Mouse (Mus musculus) left cerebral cortex, postnatal 25 days (tissue): ENCODE measurements around the gene Ccdc77. TPM values are rescaled to one million over a fixed set of nuclear protein-coding genes. Genes with fewer than 3 reads are reported as not detected.
"Not testable (repeated sequence)": the region's sequence is repeated elsewhere in the genome, so short reads cannot be mapped to it uniquely, and the experiment has no call there.

Experiments used
- DNase-seq, 2 experiments: peaks; one replicate each; pipeline ENCODE4 v3.0.0; 2022; ENCODE audit warnings: low spot score in 2 of 2, mixed read lengths in 1 of 2
- intact Hi-C: fragments of 180-260 bp; cut with DNase I; formaldehyde crosslinking; loops from one replicate; pipeline ENCODE4 v1.15.1; 2025
- total RNA-seq, 2 experiments: library from RNA; stranded (reverse); gene quantifications; 2 replicates each; pipeline ENCODE4 v1.2.3; 2021

Gene Ccdc77
- total RNA-seq, 2 experiments from 2014 or later = 4.1 to 4.7 TPM

DNA sequence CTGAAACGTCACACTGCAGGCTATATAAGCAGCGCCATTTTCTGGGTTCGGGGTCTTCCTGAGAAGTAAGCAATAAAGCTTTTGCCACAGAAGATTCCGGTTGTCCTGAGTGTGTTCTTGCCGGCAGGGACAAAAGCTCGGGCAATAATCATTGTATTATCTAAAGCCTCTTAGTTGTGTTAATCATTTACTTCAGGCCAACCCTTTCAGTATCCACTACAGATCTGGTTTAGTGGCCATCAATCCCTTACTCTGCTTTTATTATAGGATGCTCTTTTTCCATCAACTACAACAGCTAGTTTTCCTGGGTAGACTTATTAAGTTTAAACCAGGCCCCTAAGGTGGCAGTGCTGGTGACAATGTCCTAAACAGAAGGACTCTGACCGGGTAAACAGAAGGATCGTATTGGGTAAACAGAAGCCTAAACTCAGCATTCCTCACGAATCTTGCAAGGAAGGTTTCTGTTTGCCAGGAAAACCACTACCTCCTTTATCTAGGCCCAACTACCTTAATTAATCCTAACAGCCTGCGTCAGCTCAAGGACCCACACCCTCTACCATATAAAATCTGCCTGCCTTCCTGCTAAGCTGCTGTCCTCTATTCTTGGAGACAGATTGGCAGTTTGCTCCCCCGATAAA, 45.8 kb downstream of the Ccdc77 start:
- intact Hi-C loops = no loop called here
- no peak for DNase-seq

DNA sequence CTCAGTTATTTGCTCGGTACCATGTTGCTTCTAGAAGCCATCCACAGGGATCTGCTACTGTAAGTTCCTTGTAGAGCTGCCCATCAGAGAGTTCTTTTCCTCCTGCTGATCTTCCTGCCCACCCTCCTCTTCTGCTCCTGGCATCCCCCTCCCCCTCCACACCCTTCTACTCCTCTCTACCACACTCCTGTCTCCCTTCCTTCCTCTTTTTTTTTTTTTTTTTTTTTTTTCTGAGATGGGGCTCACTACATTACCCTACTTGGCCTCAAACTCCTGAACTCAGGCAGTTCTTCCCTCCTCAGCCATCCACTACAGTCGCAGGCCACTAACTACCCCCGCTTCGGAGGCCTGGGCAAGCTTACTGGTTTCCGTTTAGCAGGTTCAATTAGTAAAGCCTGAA, 51.7 kb downstream of the Ccdc77 start:
- DNase-seq = no peak
- intact Hi-C loops = no loop called here

DNA sequence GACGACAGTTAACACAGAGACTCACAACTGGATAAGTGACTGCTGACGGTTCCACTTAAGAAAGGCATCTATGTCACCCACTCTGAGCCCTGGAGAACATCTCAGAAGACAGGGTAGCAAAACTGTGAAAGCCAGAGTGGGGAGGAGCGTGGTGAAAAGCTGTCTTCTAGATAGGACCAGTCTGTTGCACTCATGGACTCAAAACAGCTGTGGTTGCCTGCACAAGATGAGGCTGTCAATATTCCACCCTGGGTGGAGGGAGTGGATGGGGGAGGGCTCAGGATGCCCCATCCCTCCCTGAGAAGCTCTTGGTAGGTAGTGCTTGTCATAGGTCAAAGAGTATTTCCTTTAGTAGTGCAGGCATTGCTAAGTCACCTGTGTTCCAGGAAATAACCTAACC, 54.4 kb downstream of the Ccdc77 start:
- intact Hi-C loops = loop anchor here (10.0 kb wide), 1 partner anchor 305 kb away; no protein-coding TSS in a partner anchor
- DNase-seq = no peak

DNA sequence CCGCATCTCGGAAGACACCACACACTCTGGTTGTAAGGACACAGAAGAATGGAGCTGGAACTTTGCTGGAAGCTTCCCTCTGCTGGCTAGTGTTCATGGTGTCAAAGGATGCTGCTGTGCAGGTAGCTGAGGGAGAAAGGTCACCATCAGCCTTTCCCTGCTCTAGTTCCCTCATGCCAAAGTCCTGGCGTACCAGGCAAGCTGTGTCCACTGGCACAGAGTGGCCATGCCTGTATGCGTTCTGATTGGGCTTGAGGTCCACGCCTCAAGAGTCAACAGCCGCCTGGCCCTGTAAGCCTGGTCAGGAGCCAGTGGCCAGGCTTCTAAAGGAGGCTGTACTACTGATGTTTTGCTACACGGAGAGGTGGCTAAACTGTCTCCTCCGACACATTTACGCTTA, 54.8 kb downstream of the Ccdc77 start:
- intact Hi-C loops = loop anchor here (10.0 kb wide), 1 partner anchor 305 kb away; no protein-coding TSS in a partner anchor
- DNase-seq = no peak

DNA sequence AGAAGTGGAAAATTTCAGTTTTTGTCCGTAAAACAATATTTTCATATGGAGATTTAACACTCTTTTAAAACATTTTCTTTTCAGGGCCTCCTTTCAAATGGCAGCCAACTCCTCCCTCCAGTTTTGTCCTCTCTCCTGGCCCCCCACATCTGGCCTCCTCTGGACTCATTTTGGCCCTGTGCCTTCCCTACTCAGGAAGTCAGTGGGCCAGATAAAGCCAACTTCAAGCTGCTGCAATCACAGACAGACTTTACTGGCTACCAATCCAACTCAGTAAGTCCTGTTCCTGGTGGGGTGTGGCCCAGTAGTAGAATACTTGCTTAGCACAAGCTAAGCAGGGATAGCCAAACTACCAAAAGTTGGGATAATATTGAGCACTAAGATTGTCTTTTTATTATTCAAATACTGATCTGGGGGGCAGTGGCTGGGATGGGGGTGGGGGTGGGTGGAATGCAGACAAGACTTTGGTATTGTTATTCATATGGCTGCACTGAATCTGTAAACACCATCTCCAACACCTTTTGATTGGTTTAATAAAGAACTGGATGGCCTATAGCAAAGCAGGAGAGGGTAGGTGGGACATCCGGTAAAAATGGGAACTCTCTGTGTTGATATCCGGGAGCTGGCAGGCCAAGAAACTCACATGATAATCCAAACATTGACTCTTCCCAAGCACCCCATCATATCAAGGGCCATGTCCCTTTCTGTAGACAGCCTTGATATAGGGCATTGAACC, 57.1 kb downstream of the Ccdc77 start:
- intact Hi-C loops = loop anchor here (10.0 kb wide), 1 partner anchor 302 kb away; no protein-coding TSS in a partner anchor
- DNase-seq = no peak

DNA sequence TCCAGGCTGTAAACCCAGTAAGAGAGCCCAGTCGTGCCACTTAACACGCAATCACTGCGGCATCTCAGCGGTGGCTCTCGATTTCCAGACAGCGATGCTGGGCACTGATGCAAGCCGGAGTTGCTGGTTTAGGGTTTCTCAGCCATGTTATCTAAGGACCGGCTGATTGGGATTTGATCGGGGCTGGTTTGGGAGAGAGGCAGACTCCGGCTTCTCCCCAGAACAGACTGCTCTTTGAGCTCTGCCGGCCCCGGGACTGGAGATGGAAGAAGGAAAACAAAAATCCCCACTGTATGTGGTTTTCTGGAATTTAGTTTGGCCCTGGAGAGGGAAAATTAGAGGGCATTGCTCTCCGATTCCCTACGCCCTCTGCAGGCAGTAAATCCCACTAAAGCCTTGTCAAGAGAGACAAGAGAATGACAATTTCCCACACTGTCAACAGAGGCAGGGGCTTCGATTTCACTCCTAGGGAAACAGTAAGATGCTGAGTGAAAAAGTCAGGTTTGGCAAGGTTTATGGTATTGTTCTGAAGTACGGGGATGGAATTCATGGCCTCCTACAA, 61.3 kb downstream of the Ccdc77 start:
- intact Hi-C loops = loop anchor here (10.0 kb wide), 1 partner anchor 298 kb away; no protein-coding TSS in a partner anchor
- DNase-seq = no peak

DNA sequence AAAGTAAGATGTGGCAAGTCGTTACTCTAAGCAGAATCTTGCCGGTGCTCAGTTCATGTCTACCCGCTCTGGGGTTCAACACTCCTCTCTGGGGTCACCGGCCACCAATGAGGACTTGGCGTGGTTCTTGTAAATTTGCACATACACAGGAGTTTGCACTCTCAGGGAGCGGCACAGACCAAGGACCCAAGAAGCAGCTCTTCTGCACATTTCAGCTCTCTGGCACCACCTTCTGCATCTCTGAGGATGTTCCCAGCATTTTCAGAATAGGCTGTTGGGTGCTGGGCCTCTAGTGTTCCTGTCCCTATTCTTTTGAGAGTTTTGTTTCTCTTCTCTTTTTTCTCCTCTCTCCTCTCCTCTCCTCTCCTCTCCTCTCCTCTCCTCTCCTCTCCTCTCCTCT, 63.0 kb downstream of the Ccdc77 start:
- DNase-seq = peak; percentile 39 to 71
- intact Hi-C loops = loop anchor here (1.0 to 10.0 kb wide), 2 partner anchors 79 to 296 kb away; no protein-coding TSS in a partner anchor

DNA sequence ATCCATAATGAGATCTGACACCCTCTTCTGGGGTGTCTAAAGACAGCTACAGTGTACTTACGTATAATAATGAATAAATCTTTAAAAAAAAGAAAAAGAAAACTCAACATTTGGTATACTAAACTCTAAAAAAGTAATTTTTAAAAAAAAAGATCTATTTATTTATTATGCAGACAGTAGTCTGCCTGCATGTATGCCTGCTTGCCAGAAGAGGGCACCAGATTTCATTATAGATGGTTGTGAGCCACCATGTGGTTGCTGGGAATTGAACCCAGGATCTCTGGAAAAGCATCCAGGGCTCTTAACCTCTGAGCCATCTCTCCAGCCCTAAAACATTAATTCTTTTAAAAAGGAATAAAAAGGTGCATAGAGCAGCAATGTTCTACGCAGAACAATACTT, 67.6 kb downstream of the Ccdc77 start:
- intact Hi-C loops, DNase-seq: not testable (repeated sequence)

DNA sequence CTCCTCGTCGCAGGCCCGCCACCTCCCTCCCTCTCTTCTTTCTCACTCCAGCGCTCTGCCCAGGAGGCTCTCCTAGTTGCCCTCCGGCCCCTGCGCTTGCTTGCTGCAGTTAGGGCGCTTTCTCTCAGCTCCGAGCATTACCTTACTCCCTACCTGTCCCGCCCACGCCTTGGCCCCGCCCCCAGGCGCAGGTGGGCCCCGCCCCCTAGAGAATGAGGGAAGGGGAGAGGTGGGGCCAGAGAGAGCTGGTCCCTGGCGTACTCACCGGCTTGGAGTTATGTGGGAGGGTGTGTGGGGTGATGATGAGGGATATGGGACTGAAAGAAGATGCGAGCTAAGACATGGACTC, 69.4 kb downstream of the Ccdc77 start:
- peak; percentile 9 to 27 for DNase-seq
- intact Hi-C loops = no loop called here

DNA sequence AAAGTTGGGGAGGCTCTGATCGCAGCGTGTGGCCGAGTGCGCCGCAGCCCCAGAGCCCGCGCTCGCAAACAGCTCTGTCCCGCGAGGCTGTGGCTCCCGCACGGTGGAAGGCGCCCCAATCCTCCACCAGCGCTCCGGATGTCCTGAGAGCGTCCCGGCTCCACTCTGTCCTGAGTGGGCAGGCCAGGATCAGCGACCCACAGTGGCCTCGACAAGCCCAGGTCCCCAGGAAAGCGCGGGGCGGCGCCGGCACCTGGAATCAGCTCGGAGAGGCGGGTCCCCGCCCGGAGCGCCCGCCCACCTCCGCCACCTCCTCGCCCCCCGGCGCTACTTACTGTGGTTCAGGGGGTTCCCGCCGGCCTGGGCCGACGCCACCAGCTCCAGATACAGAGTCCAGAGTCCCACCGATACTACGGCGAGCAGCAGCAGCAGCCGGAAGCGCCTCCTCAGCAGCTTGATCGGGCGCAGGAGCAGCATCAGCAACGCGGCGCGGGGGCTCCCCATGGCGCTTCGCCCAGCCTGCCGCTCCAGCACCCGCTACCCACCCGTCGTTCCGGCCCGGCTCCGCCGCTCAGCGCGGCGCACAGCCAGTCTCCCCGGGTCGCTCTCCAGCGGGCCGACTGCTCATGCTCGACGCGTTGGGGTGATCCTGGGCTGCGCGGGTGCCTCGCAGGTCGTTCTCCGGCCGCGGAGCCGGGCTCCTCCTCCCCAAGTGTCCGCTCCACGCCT, 70.0 kb downstream of the Ccdc77 start, which contains the start of the genes D330020A13Rik and B4galnt3:
Gene D330020A13Rik (plus strand): TSS at position 309 of the 729 bp plus-strand sequence.
Gene B4galnt3 (minus strand): TSS at position 504 of the 729 bp plus-strand sequence.
- intact Hi-C loops = no loop called here
- peak; percentile 49 to 65 for DNase-seq

DNA sequence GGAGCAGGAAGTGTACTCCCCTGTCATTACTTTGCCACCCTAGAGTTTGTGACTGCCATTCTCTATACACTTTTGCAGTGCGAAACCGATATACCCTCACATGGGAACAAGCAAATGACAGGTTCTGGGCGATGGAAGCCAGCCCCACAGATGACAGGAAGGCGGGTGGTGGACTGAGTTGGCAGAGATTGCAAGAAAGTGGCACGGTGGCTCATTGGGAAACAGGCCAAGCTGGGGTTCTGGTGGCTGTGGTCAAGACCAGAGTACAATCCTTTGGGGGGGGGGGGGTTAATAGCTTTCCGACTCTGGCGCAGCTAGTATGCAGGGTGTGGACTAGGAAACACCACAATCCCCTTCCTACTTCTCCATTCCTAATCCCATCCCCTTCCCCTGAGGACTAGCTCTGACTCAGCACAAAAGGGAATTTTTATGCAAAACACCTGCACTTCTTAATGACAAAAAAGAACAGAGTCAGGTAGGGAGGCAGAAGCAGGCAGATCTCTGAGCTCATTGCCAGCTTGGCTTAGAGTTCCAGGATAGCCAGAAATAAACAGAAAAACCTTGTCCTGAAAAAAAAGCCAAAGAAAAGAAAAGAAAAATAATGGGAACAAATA, 72.7 kb downstream of the Ccdc77 start:
- DNase-seq = no peak
- intact Hi-C loops = no loop called here

DNA sequence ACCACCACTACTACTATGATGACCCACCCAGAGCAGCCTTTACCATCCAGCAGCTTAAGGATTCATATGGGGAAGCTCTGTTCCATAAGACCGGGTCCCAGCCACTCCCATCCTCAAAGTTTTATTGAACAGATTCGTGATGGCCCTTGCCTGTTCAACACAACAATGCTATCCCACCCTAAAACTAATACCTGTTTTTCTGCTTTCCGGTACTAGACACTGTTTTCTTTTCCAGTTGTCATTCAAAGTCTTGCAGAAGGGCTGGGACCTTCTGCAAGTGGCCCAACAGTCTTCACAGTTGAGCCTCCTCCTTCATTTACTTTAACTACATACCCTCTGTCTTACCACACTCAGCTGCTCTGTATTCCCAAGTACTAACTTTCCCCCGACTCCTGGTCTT, 74.7 kb downstream of the Ccdc77 start:
- intact Hi-C loops = no loop called here
- no peak for DNase-seq

DNA sequence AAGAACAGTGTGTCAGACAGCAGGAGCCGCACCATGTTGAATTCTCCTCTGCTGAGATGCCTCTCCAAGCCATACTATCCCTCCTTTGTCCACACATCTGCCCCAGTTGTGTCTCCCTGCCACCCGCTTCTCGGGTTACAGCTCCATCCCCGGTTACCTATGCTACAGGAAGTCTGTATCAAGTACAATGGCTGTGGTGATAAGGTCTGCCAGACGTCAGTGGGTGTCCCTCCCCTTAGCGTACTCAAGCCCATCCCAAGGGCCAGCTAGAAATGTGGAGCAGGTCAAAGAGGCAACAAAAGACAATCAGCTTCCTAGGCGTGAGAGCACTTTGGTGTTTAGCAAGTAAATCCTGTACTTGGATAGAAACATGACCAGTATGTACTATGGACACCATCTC, 75.6 kb downstream of the Ccdc77 start:
- no peak for DNase-seq

DNA sequence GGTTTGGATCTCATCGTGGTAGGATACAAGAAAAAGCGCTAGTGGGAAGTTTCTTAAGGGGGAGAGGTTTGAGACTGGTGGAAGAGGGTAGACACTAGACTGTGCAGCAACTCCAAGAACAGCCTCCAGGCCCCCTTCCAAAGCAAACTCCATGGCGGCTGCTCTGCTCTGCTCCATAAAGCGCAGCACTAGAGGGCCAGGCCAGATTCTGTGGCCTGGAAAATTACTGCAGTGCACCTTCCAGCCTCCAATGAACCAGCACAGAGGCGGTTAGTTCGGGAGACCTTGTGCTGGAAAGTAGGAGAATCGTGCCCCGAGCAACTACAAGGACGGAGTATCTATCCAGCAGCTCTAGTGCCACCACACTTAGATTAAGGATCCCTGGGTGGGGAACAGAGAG, 76.9 kb downstream of the Ccdc77 start:
- intact Hi-C loops = no loop called here
- no peak for DNase-seq

More for the DNA sequence above, 75.6 kb downstream of the Ccdc77 start:
- intact Hi-C loops = no loop called here

DNA sequence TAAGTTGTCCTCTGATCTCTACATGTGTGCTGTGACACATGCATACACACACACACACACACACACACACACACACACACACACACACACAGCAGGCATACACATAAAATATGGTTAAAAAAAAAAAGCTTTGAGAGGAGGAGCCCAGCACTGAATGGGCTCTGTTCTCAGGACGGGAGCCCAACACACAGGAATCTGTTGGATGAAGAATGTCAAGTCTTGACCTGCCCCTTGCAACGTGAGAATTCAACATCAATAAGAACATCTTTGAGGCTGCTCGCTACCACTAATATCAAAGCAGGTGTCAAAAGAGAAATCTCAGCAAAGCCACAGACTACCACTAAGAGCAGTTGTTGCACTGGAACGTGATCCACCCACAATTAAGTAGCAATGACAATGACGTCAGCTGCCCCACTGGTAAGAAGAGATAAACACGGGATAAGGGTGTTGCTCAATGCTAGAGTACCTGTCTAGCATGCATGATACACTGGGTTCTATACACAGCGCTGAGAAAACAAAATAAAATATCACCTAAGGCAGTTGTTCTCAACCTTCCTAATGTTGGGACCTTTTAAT, 87.2 kb downstream of the Ccdc77 start:
- no peak for DNase-seq
- intact Hi-C loops = no loop called here

DNA sequence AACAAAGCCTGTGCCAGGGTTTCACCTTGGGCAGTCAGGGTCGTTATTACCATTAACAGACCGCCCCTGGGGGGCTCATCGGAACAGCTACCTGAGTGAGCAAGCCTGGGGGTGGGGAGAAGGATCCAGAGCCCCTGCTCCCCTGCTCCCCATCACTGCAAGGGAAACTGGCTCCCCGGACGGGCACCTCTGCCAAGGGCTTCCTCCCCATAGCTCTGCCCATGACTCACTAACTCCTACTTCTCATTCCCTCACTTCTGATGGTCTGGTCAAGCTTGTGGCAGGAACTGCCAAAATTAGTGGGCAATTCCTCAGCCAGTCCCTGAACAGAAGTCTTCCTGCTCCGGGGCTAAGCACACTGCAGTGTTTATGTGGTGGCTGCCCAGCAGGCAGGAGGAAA, 88.9 kb downstream of the Ccdc77 start:
- DNase-seq = peak in 1 of 2 experiments; percentile 30
- intact Hi-C loops = no loop called here

DNA sequence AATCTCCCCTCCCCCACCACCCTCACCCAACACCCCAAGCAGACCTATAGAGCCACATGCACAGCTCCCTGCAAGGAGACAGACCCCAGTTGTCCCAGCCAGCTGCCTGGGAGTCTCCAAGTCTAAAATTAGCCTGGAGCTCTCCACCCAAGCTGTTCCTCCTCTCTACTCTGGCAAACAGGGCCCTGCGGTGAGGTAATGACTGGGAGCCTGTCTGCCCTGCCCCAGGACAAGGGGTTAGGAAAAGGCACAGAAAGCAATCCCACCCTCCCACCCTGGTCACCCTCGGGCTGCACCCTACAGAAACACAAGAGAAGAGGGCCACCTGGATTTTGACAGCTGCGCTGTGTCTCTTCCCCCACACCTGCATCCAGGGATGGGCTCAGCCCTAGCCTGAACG, 89.3 kb downstream of the Ccdc77 start:
- intact Hi-C loops = no loop called here
- DNase-seq = peak in 1 of 2 experiments; percentile 28
